Mouse (Mus musculus): Measurements from ENCODE around the gene Gfap. TPM values are rescaled to one million over a fixed set of nuclear protein-coding genes. Genes with fewer than 3 reads are reported as not detected.

The Gfap gene
- polyA plus RNA-seq, 1 experiment from 2014 or later: 0.15 TPM

DNA sequence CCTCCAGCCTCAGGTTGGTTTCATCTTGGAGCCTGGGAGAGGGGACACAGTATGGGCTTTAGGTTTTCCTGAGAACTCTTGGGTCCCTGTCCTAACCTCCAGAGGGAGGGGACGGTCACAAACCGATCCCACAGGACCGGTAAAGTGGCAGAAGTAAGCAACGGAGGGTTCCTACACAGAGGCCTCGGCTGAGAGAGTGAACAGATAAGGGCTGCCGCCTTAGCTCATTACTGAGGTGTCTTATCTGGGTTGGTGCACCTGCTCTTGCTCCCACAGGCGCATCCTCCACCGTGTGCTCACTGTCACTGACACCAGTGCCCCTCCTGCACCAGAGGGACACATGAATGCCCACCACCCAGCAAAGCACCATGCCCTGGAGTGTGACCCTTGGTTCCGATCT is 4.9 kb downstream of the Gfap start:
- no peaks in the 10 kb centered on the region for H3K9me3 ChIP-seq (ENCODE audit: control insufficient read depth, low read length)
- no peak overlapping the region for H3K4me2 ChIP-seq (ENCODE audit: low read length)
- H3K27me3 ChIP-seq (ENCODE audit: control insufficient read depth, insufficient read depth, low read length): peaks cover 44% of the 10 kb centered on the region
- 54% methylated on average over 9 of the region's 9 CpGs for WGBS
- H3K9ac ChIP-seq (ENCODE audit: low read length): no peak overlapping the region
- no peak overlapping the region for H3K27ac ChIP-seq (replicated peaks in 1 of 2; ENCODE audit: control insufficient read depth in 1 of 2, insufficient read depth in 1 of 2, low read depth in 2 of 2, low read length in 2 of 2)
- H3K4me3 ChIP-seq (ENCODE audit: control insufficient read depth in 1 of 2, insufficient read depth in 1 of 2, low read depth in 1 of 2, low read length in 2 of 2): no peak overlapping the region
- H3K36me3 ChIP-seq (ENCODE audit: control insufficient read depth, insufficient read depth, low read length): no peaks in the 10 kb centered on the region
- no peak for ATAC-seq (ENCODE audit: insufficient number of reproducible peaks, insufficient read depth, low FRiP score, low read depth)
- peaks cover 6% of the 10 kb centered on the region in 2 experiments; a peak in 3 of 4 replicates for H3K4me1 ChIP-seq (ENCODE audit: control insufficient read depth in 2 of 2, insufficient read depth in 2 of 2, low read length in 2 of 2)

- no peak overlapping the region for H3K9ac ChIP-seq (ENCODE audit: low read length)
- ATAC-seq (ENCODE audit: insufficient number of reproducible peaks, insufficient read depth, low FRiP score, low read depth): no peak
- H3K4me3 ChIP-seq (ENCODE audit: control insufficient read depth in 1 of 2, insufficient read depth in 1 of 2, low read depth in 1 of 2, low read length in 2 of 2): no peak overlapping the region
- peaks cover 6% of the 10 kb centered on the region in 2 experiments; a peak in 3 of 4 replicates for H3K4me1 ChIP-seq (ENCODE audit: control insufficient read depth in 2 of 2, insufficient read depth in 2 of 2, low read length in 2 of 2)
- no peak overlapping the region for H3K4me2 ChIP-seq (ENCODE audit: low read length)
- H3K27ac ChIP-seq (replicated peaks in 1 of 2; ENCODE audit: control insufficient read depth in 1 of 2, insufficient read depth in 1 of 2, low read depth in 2 of 2, low read length in 2 of 2): no peak overlapping the region
- H3K36me3 ChIP-seq (ENCODE audit: control insufficient read depth, insufficient read depth, low read length): no peaks in the 10 kb centered on the region
- 87% methylated on average over 4 of the region's 4 CpGs for WGBS
- peaks cover 44% of the 10 kb centered on the region for H3K27me3 ChIP-seq (ENCODE audit: control insufficient read depth, insufficient read depth, low read length)
- H3K9me3 ChIP-seq (ENCODE audit: control insufficient read depth, low read length): no peaks in the 10 kb centered on the region
These were observed 6.0 kb downstream of the Gfap start for GRCm38 (mm10) chr11:102894716-102895115.

DNA sequence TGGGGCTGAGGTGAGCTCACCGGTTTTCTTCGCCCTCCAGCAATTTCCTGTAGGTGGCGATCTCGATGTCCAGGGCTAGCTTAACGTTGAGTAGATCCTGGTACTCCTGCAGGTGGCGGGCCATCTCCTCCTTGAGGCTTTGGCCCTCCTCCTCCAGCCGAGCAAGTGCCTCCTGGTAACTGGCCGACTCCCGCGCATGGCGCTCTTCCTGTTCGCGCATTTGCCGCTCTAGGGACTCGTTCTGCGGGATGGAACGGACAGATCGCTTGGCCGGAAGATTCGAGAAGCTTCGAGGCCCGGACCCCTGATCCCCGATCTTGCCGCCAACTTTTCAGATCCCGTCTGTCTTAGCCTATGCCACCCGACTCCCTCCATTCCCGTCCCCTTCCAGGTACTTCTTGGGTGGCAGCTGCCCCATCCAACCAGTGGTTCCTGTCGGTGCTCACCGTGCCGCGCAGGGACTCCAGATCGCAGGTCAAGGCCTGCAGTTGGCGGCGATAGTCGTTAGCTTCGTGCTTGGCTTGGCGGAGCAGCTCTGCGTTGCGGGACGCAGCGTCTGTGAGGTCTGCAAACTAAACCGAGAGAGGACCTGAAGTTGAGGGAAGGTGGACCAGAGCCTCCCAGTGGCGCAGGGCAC is 7.6 kb downstream of the Gfap start:
- Histone ChIP-seq H3K4me3 (ENCODE audit: control insufficient read depth in 1 of 2, insufficient read depth in 1 of 2, low read depth in 1 of 2, low read length in 2 of 2) (peak overlapping the region; percentile 31 to 33), H3K27me3 (ENCODE audit: control insufficient read depth, insufficient read depth, low read length) (peaks cover 36% of the 10 kb centered on the region), H3K4me2 (ENCODE audit: low read length) (peak overlapping the region; percentile 74), H3K9ac (ENCODE audit: low read length) (peak overlapping the region; percentile 62), H3K9me3 (ENCODE audit: control insufficient read depth, low read length) (no peaks in the 10 kb centered on the region), H3K36me3 (ENCODE audit: control insufficient read depth, insufficient read depth, low read length) (no peaks in the 10 kb centered on the region), H3K4me1 (ENCODE audit: control insufficient read depth in 2 of 2, insufficient read depth in 2 of 2, low read length in 2 of 2) (peaks cover 6% of the 10 kb centered on the region in 2 experiments; a peak in 3 of 4 replicates), H3K27ac (replicated peaks in 1 of 2; ENCODE audit: control insufficient read depth in 1 of 2, insufficient read depth in 1 of 2, low read depth in 2 of 2, low read length in 2 of 2) (no peak overlapping the region)
- 3% methylated on average over 43 of the region's 43 CpGs for whole genome bisulfite sequencing
- ATAC-seq (ENCODE audit: insufficient number of reproducible peaks, insufficient read depth, low FRiP score, low read depth): no peak

- Histone ChIP-seq H3K4me3 (ENCODE audit: control insufficient read depth in 1 of 2, insufficient read depth in 1 of 2, low read depth in 1 of 2, low read length in 2 of 2) (no peak overlapping the region), H3K27ac (replicated peaks in 1 of 2; ENCODE audit: control insufficient read depth in 1 of 2, insufficient read depth in 1 of 2, low read depth in 2 of 2, low read length in 2 of 2) (no peak overlapping the region), H3K27me3 (ENCODE audit: control insufficient read depth, insufficient read depth, low read length) (peaks cover 17% of the 10 kb centered on the region), H3K4me2 (ENCODE audit: low read length) (no peak overlapping the region), H3K9ac (ENCODE audit: low read length) (no peak overlapping the region), H3K36me3 (ENCODE audit: control insufficient read depth, insufficient read depth, low read length) (no peaks in the 10 kb centered on the region), H3K4me1 (ENCODE audit: control insufficient read depth in 2 of 2, insufficient read depth in 2 of 2, low read length in 2 of 2) (peaks cover 9 to 11% of the 10 kb centered on the region in 2 experiments), H3K9me3 (ENCODE audit: control insufficient read depth, low read length) (no peaks in the 10 kb centered on the region)
- WGBS: 69% methylated on average over 5 of the region's 5 CpGs
- ATAC-seq (ENCODE audit: insufficient number of reproducible peaks, insufficient read depth, low FRiP score, low read depth): no peak
These were observed 10.6 kb downstream of the Gfap start for GRCm38 (mm10) chr11:102890096-102890495.

- Histone ChIP-seq H3K4me3 (ENCODE audit: control insufficient read depth in 1 of 2, insufficient read depth in 1 of 2, low read depth in 1 of 2, low read length in 2 of 2) (no peak overlapping the region), H3K9me3 (ENCODE audit: control insufficient read depth, low read length) (no peaks in the 10 kb centered on the region), H3K4me1 (ENCODE audit: control insufficient read depth in 2 of 2, insufficient read depth in 2 of 2, low read length in 2 of 2) (peaks cover 16% of the 10 kb centered on the region in 2 experiments), H3K27ac (replicated peaks in 1 of 2; ENCODE audit: control insufficient read depth in 1 of 2, insufficient read depth in 1 of 2, low read depth in 2 of 2, low read length in 2 of 2) (no peak overlapping the region), H3K4me2 (ENCODE audit: low read length) (no peak overlapping the region), H3K27me3 (ENCODE audit: control insufficient read depth, insufficient read depth, low read length) (peaks cover 10% of the 10 kb centered on the region; the same call in 1 of the 2 replicates), H3K36me3 (ENCODE audit: control insufficient read depth, insufficient read depth, low read length) (no peaks in the 10 kb centered on the region), H3K9ac (ENCODE audit: low read length) (no peak overlapping the region)
- ATAC-seq (ENCODE audit: insufficient number of reproducible peaks, insufficient read depth, low FRiP score, low read depth): no peak
- WGBS: 66% methylated on average over 3 of the region's 3 CpGs
These were observed 12.6 kb downstream of the Gfap start for GRCm38 (mm10) chr11:102888135-102888534.

GRCm38 (mm10) chr11:102887433-102887832 is 13.3 kb downstream of the Gfap start:
- Histone ChIP-seq H3K27me3 (ENCODE audit: control insufficient read depth, insufficient read depth, low read length) (peaks cover 6% of the 10 kb centered on the region; the same call in 1 of the 2 replicates), H3K4me3 (ENCODE audit: control insufficient read depth in 1 of 2, insufficient read depth in 1 of 2, low read depth in 1 of 2, low read length in 2 of 2) (no peak overlapping the region)

DNA sequence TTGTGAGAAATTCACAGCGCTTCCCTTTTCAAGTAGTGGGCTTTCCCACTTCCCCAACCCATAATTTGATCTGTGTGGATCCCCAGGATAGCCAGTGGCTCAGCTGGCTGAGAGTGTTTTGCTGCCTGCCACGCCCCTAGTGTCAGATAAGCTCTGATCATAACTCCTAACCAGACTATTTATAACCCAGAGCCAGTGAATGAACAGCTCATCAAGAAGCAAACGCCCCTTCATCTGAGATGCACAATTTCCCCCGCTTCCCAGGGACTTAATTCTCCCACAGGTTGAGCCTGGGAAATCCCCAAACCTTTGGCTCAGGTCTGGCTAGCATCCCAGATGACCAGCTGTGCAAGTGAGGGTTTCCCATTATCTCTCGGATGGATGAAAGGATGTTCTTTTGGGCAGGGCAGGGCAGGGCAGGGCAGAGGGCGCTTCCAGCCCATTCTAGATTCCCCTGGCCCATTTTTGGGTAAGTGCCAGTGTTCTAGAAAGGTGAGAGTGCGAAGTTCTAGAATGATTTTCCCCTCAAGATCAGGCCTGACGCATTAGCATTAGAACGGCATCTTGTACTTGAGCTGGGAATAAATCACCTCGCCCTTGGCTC is 16.0 kb downstream of the Gfap start, which contains the start of gene Fam187a:
Fam187a (plus strand) TSS at position 554 of the 604 bp plus-strand sequence.
- H3K4me2 ChIP-seq (ENCODE audit: low read length): peak within 1 kb of the TSS; percentile 31; the same call in 1 of the 2 replicates
- no peak within 1 kb of the TSS for H3K4me3 ChIP-seq (ENCODE audit: control insufficient read depth in 1 of 2, insufficient read depth in 1 of 2, low read depth in 1 of 2, low read length in 2 of 2)
- peak within 1 kb of the TSS in 1 of 2 experiments; percentile 43; a peak in 2 of 4 replicates for H3K27ac ChIP-seq (replicated peaks in 1 of 2; ENCODE audit: control insufficient read depth in 1 of 2, insufficient read depth in 1 of 2, low read depth in 2 of 2, low read length in 2 of 2)
- no peaks in the 10 kb centered on the region for H3K9me3 ChIP-seq (ENCODE audit: control insufficient read depth, low read length)
- ATAC-seq (ENCODE audit: insufficient number of reproducible peaks, insufficient read depth, low FRiP score, low read depth): no peak
- no peaks in the 10 kb centered on the region for H3K36me3 ChIP-seq (ENCODE audit: control insufficient read depth, insufficient read depth, low read length)
- H3K27me3 ChIP-seq (ENCODE audit: control insufficient read depth, insufficient read depth, low read length): peaks cover 4% of the 10 kb centered on the region; the same call in 1 of the 2 replicates
- peaks cover 16 to 26% of the 10 kb centered on the region in 2 experiments for H3K4me1 ChIP-seq (ENCODE audit: control insufficient read depth in 2 of 2, insufficient read depth in 2 of 2, low read length in 2 of 2)
- 0 out of 2 replicates have a peak within 1 kb of the TSS, but pooled peaks have one; percentile 1 for H3K9ac ChIP-seq (ENCODE audit: low read length)
- 47% methylated on average over 10 of the region's 10 CpGs for WGBS

More at GRCm38 (mm10) chr11:102887433-102887832, 13.3 kb downstream of the Gfap start:
- Histone ChIP-seq H3K4me2 (ENCODE audit: low read length) (no peak overlapping the region), H3K9me3 (ENCODE audit: control insufficient read depth, low read length) (no peaks in the 10 kb centered on the region), H3K9ac (ENCODE audit: low read length) (no peak overlapping the region), H3K4me1 (ENCODE audit: control insufficient read depth in 2 of 2, insufficient read depth in 2 of 2, low read length in 2 of 2) (peaks cover 13 to 15% of the 10 kb centered on the region in 2 experiments), H3K36me3 (ENCODE audit: control insufficient read depth, insufficient read depth, low read length) (no peaks in the 10 kb centered on the region), H3K27ac (replicated peaks in 1 of 2; ENCODE audit: control insufficient read depth in 1 of 2, insufficient read depth in 1 of 2, low read depth in 2 of 2, low read length in 2 of 2) (no peak overlapping the region)
- 80% methylated on average over 5 of the region's 5 CpGs for WGBS
- ATAC-seq (ENCODE audit: insufficient number of reproducible peaks, insufficient read depth, low FRiP score, low read depth): no peak

Measured in heart, embryonic 14.5 days (tissue).